Mouse (Mus musculus) 416B (cell line): ENCODE measurements around the gene Mecom.
A peak's percentile ranks its signal among the peaks of the same experiment; 100 is the strongest.

ENCODE experiments used
- DNase-seq: peaks from one replicate; pipeline ENCODE4 v3.0.0; 2011; ENCODE audit warnings: low read depth

Mecom gene

DNA sequence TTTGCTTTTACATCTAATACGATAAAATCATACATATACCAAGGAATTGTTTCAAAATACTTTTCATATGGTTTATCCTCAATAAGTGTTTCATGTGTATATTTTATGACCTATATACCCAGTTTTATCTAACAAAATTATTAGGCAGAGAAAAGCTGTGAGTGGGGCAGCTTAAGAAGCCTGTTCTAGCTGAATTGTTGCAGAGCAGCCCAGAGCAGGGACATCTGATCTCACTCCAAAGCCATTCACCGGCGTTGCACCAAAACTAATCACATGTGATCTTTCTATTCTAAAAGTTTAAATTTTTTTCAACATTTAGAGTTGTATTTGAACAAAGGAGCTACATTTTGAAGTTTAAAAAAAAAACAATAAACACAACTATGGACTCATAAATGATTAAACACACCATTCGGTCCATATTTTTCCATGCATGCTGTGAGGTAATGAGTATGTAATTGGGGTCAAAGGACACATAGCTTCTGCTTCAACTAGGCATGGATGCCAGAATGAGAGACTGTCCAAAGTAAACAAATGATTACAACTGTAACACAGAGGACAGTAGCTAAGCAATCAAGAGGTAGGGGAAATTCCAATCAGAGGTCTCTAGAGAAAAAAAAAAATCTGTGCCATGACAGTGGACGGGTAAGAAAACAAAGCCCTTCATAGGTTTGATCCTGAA is 64.7 kb downstream of the Mecom start:
- no peak for DNase-seq

DNA sequence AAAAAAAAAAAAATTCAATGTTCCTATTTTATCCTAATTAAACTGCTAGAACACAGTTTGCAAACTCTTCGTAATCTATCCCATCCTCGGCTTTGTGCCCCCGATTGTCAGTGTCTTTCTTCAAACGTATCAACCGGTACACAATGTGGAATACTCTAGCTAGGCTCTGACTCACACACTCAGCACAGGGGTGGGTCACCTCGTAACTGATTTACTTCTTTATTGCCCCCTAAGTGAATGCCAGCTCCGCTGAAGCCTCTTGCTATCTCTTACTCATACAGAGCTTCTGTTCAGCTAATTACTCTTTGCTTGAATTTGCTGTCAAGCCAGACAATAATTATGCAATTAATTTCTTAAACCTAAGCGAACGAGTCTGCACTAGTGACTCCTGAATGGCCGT is 66.1 kb downstream of the Mecom start:
- DNase-seq = no peak

DNA sequence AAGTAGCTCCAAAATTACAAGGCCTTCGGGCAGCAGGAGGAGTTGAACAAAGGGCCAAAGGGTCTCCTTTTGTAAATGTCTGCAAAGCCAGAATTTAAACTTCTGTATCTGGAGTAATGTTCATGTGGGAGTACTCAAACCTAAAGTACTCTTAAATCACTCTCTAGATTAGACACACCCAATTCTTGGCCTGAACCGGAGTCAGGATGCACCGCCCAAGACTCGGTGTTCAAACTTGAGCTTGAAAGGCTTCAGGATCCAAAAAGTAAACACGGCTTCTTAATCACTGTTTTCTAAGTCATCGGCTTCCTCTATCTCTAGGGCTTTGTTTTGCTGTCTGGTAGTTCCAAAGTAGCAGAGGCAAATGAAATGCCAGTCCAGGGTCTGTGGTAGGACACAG is 67.3 kb downstream of the Mecom start:
- no peak for DNase-seq

DNA sequence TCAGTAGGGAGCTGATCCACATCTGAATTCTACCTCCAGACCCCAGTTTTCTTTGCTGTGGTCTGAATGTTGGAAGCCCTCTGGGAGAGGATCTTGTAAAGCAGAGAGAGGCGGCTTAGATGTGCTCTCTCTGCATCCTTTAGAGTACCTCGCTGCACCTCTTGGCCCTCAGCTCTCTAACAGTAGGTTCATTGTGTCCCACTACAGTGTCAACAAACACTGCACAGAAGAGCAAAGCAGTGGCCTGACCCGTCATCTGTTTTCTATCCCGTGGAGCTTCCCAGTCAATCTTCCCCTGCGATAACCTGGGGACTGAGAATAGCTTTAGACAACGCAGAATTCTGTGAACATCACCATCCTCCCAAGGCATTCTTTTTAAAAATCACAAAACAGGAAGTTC is 69.6 kb downstream of the Mecom start:
- DNase-seq = no peak

DNA sequence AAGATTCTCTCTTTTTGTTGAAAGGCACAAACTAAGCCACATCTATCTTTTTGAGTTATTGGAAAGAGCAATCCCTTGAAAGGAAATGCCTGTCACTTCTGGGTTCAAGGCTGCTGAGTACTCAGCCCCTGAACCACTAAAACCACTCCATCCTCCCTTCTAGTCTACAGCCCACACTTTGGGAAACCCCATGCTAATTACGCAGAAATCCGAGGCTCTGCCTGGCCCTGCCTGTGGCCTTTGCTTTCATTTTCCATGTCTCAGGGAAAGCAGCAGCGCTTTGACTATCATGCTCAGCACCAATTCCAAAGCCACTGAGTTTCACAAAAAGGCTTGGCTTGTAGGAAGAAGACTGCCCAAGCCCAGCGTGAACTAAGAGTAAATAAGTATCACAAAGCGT is 70.8 kb downstream of the Mecom start:
- DNase-seq = peak; percentile 43

DNA sequence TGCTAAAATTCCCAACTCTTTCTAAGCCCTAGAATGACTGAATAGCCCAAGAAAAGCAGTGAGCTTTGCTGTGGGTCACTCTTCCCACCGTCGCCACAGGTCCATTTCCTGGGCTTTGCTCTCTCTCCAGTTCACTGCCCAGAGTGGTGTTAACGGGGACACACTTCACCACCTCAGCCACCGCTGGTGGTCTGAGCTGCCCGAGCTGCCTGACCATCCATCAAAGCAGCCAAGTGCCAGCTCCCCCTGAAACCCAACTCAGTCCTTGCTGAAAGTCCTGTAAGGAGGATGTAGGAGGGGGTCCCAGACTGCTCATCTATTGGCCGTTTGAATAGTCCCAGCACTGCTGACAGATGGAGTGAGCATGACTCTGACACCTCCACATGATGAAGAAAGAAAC is 72.2 kb downstream of the Mecom start:
- DNase-seq = no peak

DNA sequence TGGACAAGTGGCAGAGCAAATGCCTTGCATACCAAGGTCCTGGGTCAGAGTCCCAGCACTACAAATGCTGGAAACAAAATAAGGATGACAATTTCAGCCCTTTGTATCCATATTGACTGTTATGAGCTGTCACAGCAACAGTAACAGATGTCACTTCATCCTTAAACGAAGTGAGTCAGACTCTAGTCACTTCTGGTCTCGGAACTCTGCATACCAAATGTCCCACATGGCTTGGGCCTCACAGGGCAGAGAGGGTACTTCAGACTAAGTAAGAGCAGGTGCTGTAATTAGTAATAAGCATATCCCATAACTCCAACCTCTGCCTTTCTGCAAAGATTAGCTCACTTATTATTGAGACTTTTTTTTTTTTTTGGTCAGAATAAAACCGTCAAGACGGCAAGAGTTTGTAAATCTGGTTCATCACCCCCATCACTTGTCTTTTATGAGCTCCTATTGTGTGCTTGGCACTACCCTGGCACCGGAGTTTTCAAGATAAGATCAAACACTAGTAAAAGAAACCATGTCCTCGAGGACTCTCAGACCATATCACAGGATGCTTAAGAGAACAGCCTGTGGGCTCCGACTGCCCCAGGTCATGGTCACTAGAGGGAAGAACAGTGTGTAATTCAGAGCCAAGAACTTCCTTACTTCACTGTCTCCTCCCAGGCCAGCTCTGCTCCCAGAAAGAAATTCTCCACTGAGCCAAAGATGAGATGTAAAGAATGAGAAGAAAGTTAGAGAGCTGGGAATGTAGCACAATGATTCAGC is 79.6 kb downstream of the Mecom start:
- peak; percentile 43 for DNase-seq

DNA sequence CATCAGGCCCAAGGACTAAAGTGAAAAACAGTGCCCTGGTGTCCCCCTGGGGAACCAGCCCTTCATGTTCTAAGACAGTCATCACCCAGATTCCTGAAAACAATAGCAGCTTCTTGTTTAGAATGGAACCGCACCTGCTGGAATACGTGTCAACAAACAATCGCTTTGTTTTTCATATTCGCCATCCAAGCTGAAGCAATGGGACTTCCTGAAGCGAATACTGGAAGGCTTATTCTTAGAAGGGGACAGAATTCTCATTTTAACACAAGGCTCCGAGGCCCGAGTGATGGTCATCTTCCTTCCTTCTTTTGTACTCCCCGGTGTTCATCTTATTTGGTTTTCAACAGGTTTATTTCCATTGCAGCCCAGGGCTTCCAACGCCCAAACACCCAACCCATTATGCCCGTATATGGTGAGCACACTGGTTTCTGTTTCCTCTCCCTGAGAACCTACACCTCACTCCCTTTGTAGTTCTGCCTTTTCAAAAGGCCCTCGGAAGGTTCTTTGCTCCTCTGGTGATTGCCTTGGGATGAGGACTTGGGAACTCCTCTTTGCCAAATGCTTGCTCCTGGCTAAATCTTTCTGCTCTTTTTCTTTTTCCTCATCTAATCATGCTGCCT is 81.7 kb downstream of the Mecom start:
- DNase-seq = no peak

DNA sequence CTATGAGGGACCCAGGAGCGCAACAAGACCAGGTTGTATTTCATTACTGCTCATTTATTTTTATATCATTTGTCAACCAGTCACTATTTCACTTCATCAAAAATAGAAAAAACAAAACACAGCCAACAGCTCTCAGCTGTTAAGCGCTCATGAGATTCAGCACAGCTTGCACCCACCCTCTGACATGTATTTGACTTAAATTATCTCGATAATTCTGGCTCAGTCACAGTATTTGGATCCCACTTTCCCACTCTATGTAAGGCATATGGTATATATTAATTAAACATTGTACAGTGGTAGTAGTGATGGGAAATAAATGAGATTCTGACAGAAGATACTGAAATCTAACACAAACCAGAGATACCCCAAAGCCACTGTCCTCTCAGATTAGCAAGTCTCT is 83.3 kb downstream of the Mecom start:
- DNase-seq = no peak

DNA sequence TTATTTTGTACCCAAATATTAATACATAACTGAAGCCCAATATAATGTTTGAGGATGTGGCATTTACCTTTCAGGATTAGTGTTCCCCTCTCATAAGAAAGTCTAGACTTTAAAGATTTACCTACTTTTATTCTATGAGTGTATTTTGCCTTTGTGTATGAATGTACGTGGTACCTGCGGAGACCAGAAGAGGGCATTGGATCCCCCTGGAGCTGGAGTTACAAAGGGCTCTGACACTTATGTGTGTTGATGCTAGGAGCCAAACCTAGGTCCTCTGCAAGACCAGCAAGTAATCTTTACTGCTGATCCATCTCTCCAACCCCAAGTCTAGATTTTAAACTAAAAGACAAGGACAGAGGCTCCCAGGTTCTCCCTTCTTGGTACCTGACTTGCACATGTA is 86.0 kb downstream of the Mecom start:
- peak; percentile 39 for DNase-seq

DNA sequence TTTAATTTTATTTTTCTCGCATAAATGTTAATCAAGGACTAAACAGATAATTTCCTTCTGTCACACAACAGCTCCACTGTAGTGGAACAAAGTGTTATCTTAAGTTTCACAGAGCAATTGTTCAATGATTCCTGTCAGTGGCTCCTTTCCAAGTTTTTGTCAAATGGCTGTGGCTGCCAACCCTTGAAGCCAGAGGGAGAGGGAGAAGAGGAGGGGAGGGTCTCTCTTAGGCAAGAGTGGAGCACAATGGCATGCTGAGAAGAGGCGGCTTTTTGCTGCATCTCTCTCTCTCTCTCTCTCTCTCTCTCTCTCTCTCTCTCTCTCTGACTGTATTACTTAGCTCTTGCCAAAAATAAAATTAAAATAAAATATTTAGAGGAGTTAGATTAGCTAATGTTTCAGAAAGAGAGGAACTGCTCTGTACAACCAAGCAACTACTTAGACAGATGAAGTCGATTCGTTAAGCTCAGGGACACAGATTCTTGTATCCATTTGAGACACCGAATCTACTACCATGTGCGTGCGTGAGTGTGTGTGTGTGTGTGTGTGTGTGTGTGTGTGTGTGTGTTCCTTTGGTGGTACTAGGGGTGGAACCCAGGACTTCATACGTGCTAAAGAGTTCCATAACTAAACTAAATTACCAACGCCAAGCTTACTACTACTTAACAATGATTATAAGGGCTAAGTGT is 86.8 kb downstream of the Mecom start:
- DNase-seq = no peak

DNA sequence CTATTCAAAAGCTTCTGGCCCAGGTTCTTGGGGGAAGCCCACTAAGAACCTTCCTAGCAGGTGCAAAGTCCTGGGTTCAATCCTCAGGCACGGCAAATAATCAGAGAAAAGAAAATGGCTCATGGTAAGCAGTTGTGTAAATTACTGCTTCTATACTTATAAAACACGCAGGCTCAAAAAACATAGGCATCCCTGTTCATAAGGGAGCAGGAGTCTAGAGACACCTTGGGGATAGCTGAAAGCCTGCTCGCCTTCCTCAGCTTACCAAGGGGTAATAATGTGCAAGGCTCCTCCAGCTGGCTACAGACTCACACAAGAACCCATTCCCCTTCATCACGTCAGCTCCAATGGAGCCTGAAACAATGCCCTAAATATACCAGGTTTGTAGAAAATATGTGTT is 88.2 kb downstream of the Mecom start:
- no peak for DNase-seq

DNA sequence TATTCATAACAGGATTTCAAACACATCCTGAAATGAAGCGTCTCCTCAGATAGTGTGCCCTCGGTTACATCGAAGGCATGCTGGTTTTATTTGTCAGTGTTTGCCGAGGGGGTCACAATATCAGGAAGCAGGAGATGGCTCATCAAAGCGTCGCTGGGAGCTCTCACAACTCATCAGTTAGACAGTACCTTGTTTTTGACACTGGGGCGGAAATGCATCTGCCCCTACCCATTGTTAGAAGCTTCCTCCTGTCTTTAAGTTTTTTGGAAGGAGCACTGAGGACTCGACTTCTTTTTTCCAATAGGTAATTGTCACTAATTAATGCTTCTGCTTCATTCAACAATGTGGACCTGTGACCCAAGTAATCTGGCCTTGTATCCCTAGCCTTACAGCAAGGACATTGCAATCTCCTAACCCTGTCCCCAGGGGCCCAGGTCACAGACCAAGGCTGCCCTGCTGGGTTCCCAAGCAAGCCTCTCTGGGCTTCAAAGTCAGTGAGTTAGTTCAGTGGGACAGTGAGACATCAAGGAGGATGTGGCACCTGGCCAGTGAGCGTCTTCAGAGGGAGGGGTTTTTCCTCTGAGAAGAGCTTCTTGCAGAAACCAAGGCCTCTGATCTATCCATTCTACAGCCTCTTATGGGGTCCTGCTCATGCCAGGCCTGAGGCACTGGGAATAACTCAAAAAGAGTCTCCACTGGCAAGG is 89.7 kb downstream of the Mecom start:
- DNase-seq = no peak

DNA sequence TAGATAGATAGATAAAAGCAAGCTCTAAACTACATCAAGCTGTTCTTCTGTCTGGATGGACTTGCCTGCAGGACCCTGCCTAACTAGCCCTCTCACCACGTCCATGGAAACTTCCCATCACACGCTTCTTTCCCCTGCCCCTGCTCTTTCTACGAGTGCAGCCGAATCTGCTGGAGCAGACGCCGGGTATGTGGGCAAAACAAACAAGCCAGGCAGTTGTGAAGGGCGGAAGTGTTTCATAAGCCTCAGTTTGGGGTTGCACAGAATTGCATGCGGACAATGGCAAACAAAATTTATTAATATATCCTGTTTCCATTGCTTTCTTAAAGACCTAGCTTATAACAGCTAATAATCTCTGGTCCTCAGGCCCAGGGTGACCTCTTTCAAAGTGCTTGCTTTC is 91.9 kb downstream of the Mecom start:
- peak; percentile 27 for DNase-seq

DNA sequence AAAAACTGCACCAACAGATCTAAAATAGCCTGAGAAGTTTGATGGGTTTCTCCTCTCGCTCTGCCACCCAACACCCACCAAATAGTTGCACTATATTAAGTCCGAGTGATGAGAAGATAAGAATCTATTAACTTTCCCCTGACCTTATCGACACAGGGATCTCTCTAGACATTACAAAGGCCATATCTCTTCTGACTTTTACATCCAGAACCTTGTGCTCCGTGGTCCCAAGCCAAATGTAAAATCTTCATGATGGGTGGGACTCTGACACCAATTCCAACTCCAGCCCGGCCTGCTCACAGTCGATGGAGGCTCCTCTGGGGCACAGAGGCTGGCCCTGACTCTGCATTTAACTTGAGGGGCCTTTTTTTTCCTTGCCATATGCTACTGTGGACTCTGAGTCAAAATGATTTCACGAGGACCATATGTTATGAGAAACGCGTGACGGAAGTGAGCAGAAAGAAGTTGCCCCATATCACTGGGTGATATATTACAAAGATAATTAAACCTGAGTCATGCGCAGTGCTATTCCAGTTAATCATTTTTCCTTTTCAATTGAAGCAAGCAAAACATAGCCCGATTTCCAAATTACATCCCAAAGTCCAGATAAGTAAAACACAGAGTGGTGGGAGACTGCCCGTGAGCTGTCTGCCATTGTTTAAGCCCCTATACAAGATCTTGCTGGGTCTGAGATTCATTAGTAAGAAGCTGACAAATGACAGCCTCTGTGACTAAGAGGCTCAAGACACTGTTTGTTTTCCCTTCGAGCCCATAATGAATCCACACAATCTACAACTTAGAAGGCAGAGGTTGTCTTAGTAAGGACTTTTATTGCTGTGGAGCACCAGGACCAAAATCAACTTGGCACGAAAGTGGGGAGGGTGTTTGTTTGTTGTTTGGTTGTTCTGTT is 94.0 kb downstream of the Mecom start:
- DNase-seq = peak; percentile 7

DNA sequence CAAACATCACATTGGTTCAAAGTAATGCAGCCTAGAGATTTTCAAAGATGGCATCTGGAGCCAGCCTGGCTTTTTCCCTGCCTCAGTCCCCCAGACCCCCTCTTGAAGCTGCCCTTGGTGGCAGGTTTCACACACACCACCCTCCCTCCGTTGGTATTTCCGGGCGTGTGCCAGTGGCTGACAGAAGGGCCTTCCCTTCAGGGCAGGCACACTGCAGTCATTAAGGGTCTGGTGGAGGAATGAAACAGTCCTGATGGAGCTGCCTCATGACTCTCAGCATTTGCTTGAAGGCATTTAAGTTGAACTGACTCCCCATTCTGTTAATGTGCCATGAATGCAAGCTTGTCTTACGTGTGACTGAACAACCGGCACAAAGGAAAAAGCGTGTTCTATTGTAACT is 94.8 kb downstream of the Mecom start:
- no peak for DNase-seq

DNA sequence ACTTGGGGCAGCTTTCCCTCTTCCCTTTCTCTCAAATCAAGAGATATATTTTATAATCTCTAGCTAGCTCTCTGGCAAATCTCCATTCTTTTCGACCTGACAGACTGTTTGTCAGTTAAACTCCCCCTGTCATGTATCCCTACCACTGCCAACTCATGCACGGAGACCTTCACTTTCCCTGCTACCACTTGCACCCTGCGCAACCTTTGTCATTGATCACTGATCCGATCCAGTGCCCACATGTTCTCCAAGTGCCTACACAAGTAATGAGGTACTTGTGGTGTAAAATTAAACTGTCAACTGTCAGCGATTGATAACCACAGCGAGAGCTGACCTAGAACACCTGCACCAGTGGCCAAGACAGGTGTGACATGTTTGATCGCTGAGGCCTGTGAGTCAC is 95.3 kb downstream of the Mecom start:
- no peak for DNase-seq

DNA sequence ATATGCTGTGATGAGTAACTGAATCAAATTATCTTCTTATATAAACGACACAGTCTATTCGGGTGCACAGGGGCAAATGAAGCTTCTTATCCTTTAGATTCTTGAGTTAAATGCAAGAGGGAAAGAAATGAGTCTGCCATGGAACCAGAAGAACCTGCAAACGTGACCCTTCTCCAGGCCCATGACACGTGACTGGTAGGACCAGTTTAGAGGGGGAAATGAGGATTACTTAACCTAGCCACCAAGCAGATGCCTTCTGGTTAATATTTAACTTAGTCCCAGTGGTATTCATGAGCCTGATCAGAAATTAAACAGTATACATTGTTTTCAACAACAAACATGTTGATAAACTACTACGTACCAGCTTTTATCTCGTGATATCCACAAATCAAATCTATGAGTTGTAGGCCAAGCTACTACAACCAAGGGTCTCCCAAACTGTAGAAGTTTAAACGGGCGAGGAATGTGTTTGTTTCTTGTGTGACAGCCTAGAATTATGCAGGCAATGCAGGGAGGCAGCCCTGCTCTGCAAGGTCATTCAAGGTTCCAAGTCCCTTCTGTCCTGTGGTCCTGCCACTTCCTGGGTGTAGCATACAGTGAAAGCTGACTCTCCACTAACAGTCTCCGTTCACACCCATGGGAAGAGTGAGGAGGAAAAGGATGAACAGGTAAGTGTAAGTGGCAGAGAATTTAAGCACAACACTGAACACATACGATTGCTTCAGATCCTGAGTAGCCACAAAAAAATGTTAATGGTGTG is 97.4 kb downstream of the Mecom start:
- DNase-seq = no peak

DNA sequence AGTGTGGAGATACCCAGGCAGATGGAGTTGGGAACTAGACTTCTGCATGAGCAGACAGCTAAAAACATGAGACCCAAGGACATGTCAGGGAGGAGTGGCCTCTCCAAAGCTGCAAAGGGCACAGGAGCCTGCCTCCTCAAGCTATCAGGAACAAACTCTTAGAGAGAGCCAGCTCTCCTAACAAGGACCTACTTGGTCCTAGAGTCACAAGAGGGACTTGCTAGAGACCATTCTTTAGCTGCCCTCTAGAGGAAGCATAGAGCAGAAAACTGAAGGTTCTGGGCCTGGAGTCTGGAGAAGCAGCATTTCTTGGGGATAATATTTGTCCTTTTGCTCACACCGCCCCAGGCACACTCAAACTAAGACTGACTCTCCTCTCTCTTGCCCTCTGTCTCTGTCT is 99.2 kb downstream of the Mecom start:
- peak; percentile 63 for DNase-seq

DNA sequence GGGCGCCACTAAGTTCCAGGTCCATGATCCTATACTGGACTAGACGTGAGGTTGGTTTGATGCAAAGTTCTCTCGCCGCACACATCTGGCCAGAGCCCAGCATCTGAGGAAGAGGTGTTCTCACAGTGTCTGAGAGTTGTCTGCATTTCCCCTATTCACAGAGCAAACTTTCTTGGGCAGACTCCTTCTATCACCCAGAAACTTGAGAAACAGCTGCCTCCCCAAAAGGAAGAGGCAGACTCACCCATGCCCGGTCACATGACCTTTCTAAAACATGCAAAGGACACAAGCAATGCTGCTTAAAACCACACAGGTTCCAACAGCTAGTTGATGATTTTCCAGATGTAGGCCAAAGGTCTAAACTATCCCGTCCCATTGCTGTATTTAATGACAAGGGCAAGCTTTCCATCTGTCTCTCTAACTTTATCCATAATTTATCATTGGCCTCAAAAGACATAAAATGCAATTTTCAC is 101.8 kb downstream of the Mecom start:
- DNase-seq = no peak
